Mouse (Mus musculus): ENCODE measurements around the gene Gm40193.
A peak's percentile ranks its signal among the peaks of the same experiment; 100 is the strongest.
"Not testable (repeated sequence)": the region's sequence is repeated elsewhere in the genome, so short reads cannot be mapped to it uniquely, and the experiment has no call there.

The Gm40193 gene

GRCm38 (mm10) chr11:70532839-70533238 lies at the start of gene Gm40193:
Gene Gm40193 (minus strand): TSS chr11:70532939.
- DNase-seq (ENCODE audit: low spot score), result no peak

- no peak for DNase-seq (ENCODE audit: low spot score)
Measured at GRCm38 (mm10) chr11:70582196-70582595, 49.5 kb upstream of the Gm40193 start.

DNA sequence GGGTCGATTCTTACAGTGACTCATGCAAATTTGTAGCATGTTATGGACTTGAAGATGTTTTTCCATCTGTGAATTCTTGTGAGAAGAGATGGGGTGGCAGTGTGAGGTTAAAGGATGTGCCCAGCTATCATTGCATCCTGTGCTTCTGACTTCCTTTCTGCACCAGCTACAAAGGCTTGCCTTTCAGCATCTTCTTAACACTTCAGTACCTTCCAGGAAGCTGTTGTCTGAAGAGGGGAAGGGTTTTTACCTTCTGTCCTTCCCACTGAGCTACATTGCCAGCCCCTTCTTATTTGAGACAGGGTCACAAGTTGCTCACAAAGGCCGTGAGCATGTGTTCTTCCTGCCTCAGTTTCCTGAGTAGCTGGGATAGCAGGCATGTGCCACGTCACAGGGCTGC lies 48.2 kb upstream of the Gm40193 start:
- no peak for DNase-seq (ENCODE audit: low spot score)

GRCm38 (mm10) chr11:70580358-70580720 lies 47.6 kb upstream of the Gm40193 start:
- DNase-seq (ENCODE audit: low spot score), result no peak

DNA sequence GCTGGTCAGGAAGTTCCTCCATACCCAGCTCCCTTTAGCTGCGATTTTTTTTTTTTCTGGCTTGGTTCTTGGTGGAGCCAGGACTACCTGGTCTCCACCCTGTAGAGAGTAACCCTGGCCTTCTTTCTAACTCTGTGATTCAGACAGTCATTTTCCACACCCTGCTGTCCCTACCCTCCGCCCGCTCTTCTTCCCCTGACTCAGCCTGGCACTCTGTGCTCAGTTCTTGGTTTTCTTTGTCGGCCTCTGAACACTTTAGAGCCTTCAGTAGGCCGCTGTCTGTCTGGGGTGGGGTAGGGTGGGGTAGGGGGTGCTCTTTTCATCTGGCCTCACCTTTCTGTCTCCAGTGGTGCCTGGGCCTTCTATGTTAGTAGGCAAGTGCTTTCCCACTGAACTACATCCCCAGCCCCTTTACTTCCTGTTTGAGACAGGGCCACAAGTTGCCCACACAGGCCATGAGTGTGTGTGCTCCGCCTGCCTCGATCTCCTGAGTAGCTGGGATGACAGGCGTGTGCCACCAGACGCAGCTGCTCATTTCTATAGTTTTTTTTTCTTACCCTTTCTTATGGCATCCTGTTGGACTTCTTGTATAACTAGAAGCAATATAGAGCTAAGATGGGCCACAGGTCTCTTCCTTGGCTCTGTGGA lies 47.1 kb upstream of the Gm40193 start:
- DNase-seq (ENCODE audit: low spot score), result no peak

GRCm38 (mm10) chr11:70578962-70579361 lies 46.2 kb upstream of the Gm40193 start:
- DNase-seq (ENCODE audit: low spot score), result no peak

- DNase-seq (ENCODE audit: low spot score), result no peak
Measured at GRCm38 (mm10) chr11:70577201-70577600, 44.5 kb upstream of the Gm40193 start.

DNA sequence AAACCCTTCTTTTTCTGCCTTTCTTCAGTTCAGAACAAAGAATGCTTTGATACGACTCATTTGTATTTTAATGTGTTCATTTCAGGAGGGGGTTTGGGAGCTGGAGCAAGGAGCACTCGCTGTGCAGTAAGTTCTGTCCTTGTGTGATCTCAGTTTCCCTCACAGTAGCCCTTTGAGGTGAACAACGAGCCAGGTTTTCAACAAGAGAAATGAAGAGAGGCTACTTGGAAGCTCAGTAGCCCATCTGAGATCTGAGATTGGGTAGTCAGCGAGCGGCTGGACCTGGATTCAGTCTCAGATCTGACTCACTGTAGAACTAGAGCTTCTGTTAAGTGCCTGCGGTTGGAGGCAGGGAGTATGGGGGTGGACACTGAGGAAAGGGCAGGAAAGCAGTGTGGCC lies 41.1 kb upstream of the Gm40193 start:
- DNase-seq (ENCODE audit: low spot score), result no peak

DNA sequence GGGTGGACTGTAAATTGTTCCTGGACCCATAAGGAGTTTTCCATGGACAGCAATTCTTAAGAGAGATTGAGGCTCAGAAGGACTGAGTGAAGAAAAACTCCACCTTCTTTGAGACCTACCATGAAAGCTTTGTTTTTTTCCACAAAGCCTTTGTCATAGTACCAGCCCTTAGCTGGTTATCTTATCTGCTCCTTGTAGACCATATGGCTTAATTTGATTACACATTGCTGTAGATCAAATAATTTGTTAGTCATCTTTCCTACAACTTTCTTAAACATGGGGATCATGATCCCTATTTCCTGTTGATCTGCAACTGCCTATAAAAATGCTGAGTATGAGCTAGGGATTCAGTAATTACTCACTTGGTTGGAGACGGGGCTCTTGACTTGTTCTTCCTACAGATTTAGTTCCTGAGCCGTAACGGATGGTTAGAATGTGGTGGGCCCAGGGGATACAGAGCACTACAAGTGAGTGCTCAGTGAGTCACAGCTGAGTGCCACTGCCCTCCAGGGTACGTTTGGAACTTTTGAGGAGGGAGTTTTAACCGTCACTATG lies 39.7 kb upstream of the Gm40193 start:
- no peak for DNase-seq (ENCODE audit: low spot score)

DNA sequence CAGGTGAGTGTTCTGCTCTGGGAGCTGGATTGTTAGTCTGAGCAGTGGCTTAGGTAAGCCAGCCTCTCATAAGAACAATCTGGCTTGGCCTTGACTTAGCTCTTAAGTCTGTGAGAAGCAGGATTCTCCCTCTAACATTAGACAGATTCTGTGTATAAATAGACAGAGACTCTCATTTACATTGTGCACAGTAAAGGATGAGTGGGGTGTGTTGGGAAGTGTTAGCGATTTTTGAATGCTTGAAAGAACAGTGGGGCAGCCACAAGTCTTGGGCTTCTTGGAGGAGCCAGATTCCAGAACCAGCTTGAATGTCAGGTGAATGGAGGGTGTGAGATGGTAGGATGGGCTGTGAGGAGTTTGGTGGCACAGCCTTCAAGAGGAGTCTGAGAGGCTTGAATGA lies 38.9 kb upstream of the Gm40193 start:
- no peak for DNase-seq (ENCODE audit: low spot score)

GRCm38 (mm10) chr11:70570614-70571013 lies 37.9 kb upstream of the Gm40193 start:
- not testable (repeated sequence) for DNase-seq (ENCODE audit: low spot score)

DNA sequence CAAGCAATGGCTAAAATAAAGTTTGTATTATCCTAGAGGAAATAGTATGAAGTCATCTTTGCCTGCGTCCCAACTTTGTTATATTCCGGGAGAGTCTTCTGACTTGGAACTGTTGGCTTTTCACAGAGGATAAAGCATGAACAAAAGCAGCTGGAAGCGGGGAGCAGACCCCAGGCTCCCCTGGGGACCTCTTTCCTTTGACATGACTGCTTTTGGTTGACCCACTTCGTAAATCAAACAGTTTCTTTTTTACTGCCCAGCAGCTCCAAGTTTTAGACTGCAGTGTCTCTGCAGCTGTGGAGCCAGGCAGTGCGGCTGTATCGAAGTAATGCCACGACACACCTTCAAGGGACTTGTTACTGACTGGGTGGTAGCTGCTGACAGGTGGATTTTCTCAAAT lies 33.8 kb upstream of the Gm40193 start:
- no peak for DNase-seq (ENCODE audit: low spot score)

DNA sequence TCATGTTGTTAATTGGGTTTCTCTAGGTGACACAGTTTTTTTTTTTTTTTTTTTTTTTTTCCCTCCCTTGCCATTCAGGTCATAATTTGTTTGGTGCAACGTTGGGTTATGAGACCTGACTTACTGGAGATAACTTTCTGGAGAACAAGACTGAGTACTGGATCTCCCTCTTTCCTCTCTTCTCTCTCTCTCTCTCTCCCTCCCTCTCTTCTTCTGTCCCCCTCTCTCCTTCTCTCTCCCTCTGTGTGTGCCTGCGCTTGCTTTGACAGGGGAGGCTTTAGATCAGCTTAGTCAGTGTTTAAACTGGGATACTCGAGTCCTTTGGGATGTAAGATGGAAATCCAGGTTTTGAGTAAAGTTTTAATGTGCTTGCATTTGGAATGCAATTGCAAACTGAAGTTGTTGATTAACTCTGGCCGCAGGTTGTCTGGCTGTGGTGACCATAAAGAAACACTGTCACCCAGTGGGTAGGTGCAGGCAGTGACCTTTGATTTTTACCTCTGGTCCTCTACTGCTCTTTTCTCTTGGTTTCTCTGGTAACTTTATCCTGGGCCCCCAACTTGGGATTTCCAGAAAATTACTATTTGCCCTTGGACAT lies 31.6 kb upstream of the Gm40193 start:
- DNase-seq (ENCODE audit: low spot score), result no peak

DNA sequence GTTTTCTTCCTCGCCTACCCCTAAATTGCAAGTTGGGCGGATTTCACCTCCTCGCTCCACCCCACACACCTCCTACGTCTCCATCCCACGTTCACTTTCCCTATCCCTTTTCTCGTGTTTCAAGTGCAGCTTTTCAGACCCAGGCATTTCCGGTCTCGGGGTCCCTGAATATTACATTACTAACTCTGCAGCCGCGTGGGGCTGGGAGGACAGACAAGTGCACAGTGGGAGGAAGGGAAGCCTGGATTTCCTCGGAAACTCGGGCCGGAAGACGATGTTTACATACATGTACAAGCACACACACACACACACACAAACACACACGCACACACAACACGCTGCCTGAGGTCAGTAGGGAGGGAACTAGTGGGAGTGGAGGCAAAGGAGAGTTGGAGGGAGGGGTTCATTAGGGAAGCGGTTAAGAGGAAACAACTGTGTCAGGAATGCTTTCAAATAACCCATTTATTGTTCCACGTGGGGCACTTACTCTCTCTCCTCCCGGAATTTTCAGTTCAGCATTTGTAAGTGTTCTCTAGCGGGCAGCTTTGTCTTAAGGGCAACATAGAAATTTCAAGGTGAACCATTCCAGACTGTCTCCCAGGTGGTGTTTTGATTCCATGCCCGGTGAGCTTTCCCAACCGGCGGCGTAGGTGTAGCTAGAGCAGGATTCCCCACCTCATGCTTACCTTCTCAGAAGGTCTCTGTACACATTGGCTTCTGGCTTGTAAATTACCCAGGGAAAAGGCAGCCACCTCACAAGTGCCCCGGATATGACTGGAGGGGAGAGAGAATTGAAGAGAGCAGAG lies 30.9 kb upstream of the Gm40193 start:
- peak; percentile 21 for DNase-seq (ENCODE audit: low spot score)

- DNase-seq (ENCODE audit: low spot score), result no peak
Measured at GRCm38 (mm10) chr11:70562995-70563469, 30.3 kb upstream of the Gm40193 start.

- peak; percentile 93 for DNase-seq (ENCODE audit: low spot score)
Measured at GRCm38 (mm10) chr11:70562287-70562994, 29.7 kb upstream of the Gm40193 start, which contains the start of gene Mink1. Gene Mink1 (plus strand): TSS chr11:70562881.

DNA sequence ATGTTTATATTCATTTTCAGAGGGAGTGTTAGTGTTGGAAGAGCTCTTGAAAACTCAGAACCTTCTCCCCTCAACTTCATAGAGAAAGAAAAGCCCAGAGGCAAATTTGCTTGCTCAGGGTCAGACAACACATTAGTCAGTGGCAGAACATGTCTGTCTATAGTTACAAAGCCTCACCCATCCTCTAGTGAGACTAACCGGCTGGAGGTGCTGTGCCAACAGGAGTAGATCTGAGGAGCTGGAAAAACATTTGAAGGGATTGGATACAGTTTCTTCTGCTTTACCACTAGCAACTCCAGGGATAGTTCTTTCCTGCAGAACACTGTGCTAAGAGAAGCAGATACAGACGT lies 29.2 kb upstream of the Gm40193 start:
- DNase-seq (ENCODE audit: low spot score), result no peak

DNA sequence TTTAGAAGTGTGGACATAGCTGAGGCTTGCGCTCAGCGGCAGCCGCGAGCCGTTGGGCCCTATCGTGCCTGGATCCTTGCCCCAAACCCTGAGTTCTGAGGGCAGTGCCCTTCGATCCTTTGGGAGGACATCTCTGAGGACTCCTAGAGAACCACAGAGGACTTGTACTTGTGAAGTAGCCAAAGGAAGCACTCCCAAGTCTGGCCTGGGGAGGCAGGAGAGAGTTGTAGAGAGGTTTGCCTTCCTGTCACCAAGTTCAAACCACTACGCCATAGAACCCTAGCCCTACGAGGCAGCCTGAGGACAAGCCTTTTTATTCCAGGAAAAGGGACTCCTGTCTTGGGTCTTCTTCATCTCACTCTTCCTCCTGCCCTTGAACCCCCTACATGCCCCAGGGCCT lies 24.8 kb upstream of the Gm40193 start:
- no peak for DNase-seq (ENCODE audit: low spot score)

GRCm38 (mm10) chr11:70553940-70554339 lies 21.2 kb upstream of the Gm40193 start:
- no peak for DNase-seq (ENCODE audit: low spot score)

DNA sequence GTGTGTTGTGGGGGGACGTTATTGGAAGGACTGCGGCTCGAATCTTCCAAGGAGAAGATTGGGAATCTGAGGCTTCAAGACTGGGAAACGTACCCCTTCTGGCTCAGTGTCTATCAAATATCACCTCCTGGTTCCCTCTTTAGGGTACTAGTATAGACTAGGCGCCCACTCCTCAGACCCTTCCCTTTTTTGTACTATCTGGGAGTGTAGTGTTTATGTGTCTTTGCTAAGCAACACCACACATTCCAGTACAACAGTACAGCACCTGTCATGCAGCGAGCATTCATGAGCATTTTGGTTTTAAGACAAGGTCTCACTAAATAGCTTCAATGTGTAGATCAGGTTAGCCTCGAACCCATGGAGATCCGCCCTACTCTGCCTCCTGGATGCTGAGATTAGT lies 18.8 kb upstream of the Gm40193 start:
- DNase-seq (ENCODE audit: low spot score), result no peak

- no peak for DNase-seq (ENCODE audit: low spot score)
Measured at GRCm38 (mm10) chr11:70544496-70544895, 11.8 kb upstream of the Gm40193 start.

GRCm38 (mm10) chr11:70541415-70541814 lies 8.7 kb upstream of the Gm40193 start:
- DNase-seq (ENCODE audit: low spot score), result no peak

All from testis, postnatal 14 days (tissue).